Mouse (Mus musculus) heart, embryonic 13.5 days (tissue): ENCODE measurements around the gene Pard3b. TPM values are rescaled to one million over a fixed set of nuclear protein-coding genes. Genes with fewer than 3 reads are reported as not detected.

Source experiments
- ATAC-seq: fragments of 200-750 bp; cut with Nextera tagmentation; 2 replicates; pipeline ENCODE4 v1.8.0; 2017; ENCODE audit warnings: moderate TSS enrichment; ENCODE audit not compliant: insufficient number of reproducible peaks, low FRiP score, low TSS enrichment; ENCODE audit errors: extremely low read depth
- H3K27ac ChIP-seq: fragments of 300-500 bp; sonication (generic); replicated peaks from 2 replicates; pipeline ENCODE4 v1.5.1; 2015; ENCODE audit warnings: moderate library complexity, mild to moderate bottlenecking, inconsistent platforms
- H3K27me3 ChIP-seq: fragments of 300-500 bp; sonication (generic); replicated peaks from 2 replicates; pipeline ENCODE4 v1.6.1; 2015; ENCODE audit warnings: mild to moderate bottlenecking, inconsistent platforms
- H3K36me3 ChIP-seq: fragments of 300-500 bp; sonication (generic); 2 replicates; pipeline ENCODE4 v1.6.1; 2015; ENCODE audit warnings: mild to moderate bottlenecking, inconsistent platforms
- H3K4me1 ChIP-seq: fragments of 300-500 bp; sonication (generic); 2 replicates; pipeline ENCODE4 v1.6.1; 2015; ENCODE audit warnings: inconsistent platforms
- H3K4me2 ChIP-seq: fragments of 300-500 bp; sonication (generic); 2 replicates; pipeline ENCODE4 v1.6.1; 2015; ENCODE audit warnings: inconsistent platforms, mild to moderate bottlenecking, moderate library complexity
- H3K4me3 ChIP-seq: fragments of 300-500 bp; sonication (generic); 2 replicates; pipeline ENCODE4 v1.5.1; 2015; ENCODE audit warnings: moderate library complexity, mild to moderate bottlenecking, inconsistent platforms
- H3K9ac ChIP-seq: fragments of 300-500 bp; sonication (generic); 2 replicates; pipeline ENCODE4 v1.6.1; 2015; ENCODE audit warnings: inconsistent platforms, mild to moderate bottlenecking, moderate library complexity
- H3K9me3 ChIP-seq: fragments of 300-500 bp; sonication (generic); 2 replicates; pipeline ENCODE4 v1.6.1; 2016; ENCODE audit warnings: inconsistent platforms
- WGBS: fragments of 180-500 bp; shearing (Covaris S2); methylation state at CpG from one replicate; pipeline ENCODE4 v1.1.7; 2015; ENCODE audit warnings: mixed read lengths; 5-methylcytosine and 5-hydroxymethylcytosine counted together
- polyA plus RNA-seq: library from polyadenylated mRNA; unstranded; fragments of >200 nt; fragmentation: Nextera tagmentation; extraction: Ambion mirVana; gene quantifications from 2 replicates; pipeline ENCODE4 v1.2.1, GENCODE M21; 2015

Pard3b gene
- polyA plus RNA-seq, 1 experiment from 2014 or later: 11.8 TPM

- Histone ChIP-seq H3K27ac (no peak overlapping the region), H3K4me3 (no peak overlapping the region), H3K4me2 (no peak overlapping the region), H3K27me3 (no peaks in the 10 kb centered on the region), H3K36me3 (no peaks in the 10 kb centered on the region), H3K9me3 (no peaks in the 10 kb centered on the region), H3K4me1 (peaks cover 6% of the 10 kb centered on the region), H3K9ac (no peak overlapping the region)
- ATAC-seq: no peak
- 78% methylated on average over 4 of the region's 4 CpGs for WGBS
These were observed 871.9 kb downstream of the Pard3b start for GRCm38 (mm10) chr1:62510501-62510900.

GRCm38 (mm10) chr1:62511681-62512080 is 873.1 kb downstream of the Pard3b start:
- no peak overlapping the region for H3K9ac ChIP-seq
- peaks cover 14% of the 10 kb centered on the region for H3K4me1 ChIP-seq
- H3K27me3 ChIP-seq: no peaks in the 10 kb centered on the region
- no peaks in the 10 kb centered on the region for H3K36me3 ChIP-seq
- no peaks in the 10 kb centered on the region for H3K9me3 ChIP-seq
- no peak overlapping the region for H3K4me3 ChIP-seq
- no peak overlapping the region for H3K4me2 ChIP-seq
- no peak overlapping the region for H3K27ac ChIP-seq
- WGBS: 81% methylated on average over 3 of the region's 3 CpGs
- no peak for ATAC-seq

- WGBS: 78% methylated on average over 2 of the region's 2 CpGs
- peaks cover 31% of the 10 kb centered on the region for H3K4me1 ChIP-seq
These were observed 880.1 kb downstream of the Pard3b start for GRCm38 (mm10) chr1:62518621-62519213.

GRCm38 (mm10) chr1:62521368-62521767 is 882.7 kb downstream of the Pard3b start:
- Histone ChIP-seq H3K9me3 (no peaks in the 10 kb centered on the region), H3K36me3 (no peaks in the 10 kb centered on the region), H3K4me1 (peaks cover 26% of the 10 kb centered on the region), H3K4me3 (no peak overlapping the region), H3K27me3 (no peaks in the 10 kb centered on the region), H3K9ac (no peak overlapping the region), H3K4me2 (no peak overlapping the region), H3K27ac (no peak overlapping the region)
- 72% methylated on average over 7 of the region's 7 CpGs for WGBS
- no peak for ATAC-seq

More at GRCm38 (mm10) chr1:62518621-62519213, 880.1 kb downstream of the Pard3b start:
- Histone ChIP-seq H3K36me3 (no peaks in the 10 kb centered on the region), H3K9me3 (no peaks in the 10 kb centered on the region), H3K27me3 (no peaks in the 10 kb centered on the region), H3K9ac (no peak overlapping the region), H3K27ac (no peak overlapping the region), H3K4me2 (no peak overlapping the region), H3K4me3 (no peak overlapping the region)
- ATAC-seq: no peak

GRCm38 (mm10) chr1:62522761-62523160 is 884.1 kb downstream of the Pard3b start:
- no peaks in the 10 kb centered on the region for H3K36me3 ChIP-seq
- 70% methylated on average over 2 of the region's 2 CpGs for WGBS
- no peak overlapping the region for H3K27ac ChIP-seq
- H3K4me2 ChIP-seq: no peak overlapping the region
- no peak overlapping the region for H3K4me3 ChIP-seq
- no peaks in the 10 kb centered on the region for H3K9me3 ChIP-seq
- ATAC-seq: no peak
- H3K4me1 ChIP-seq: peaks cover 14% of the 10 kb centered on the region; the same call in 1 of the 2 replicates
- no peak overlapping the region for H3K9ac ChIP-seq
- H3K27me3 ChIP-seq: no peaks in the 10 kb centered on the region

GRCm38 (mm10) chr1:62527788-62528187 is 889.2 kb downstream of the Pard3b start:
- no peak overlapping the region; the same call in 1 of the 2 replicates for H3K9ac ChIP-seq

GRCm38 (mm10) chr1:62529941-62530340 is 891.3 kb downstream of the Pard3b start:
- Histone ChIP-seq H3K36me3 (no peaks in the 10 kb centered on the region), H3K4me1 (no peaks in the 10 kb centered on the region), H3K27ac (no peak overlapping the region), H3K9ac (no peak overlapping the region), H3K4me3 (no peak overlapping the region), H3K4me2 (no peak overlapping the region), H3K27me3 (no peaks in the 10 kb centered on the region), H3K9me3 (no peaks in the 10 kb centered on the region)
- ATAC-seq: no peak
- WGBS: 84% methylated on average over 8 of the region's 8 CpGs

More at GRCm38 (mm10) chr1:62527788-62528187, 889.2 kb downstream of the Pard3b start:
- Histone ChIP-seq H3K9me3 (no peaks in the 10 kb centered on the region), H3K27me3 (no peaks in the 10 kb centered on the region), H3K4me1 (no peaks in the 10 kb centered on the region), H3K27ac (no peak overlapping the region), H3K4me2 (no peak overlapping the region), H3K4me3 (no peak overlapping the region), H3K36me3 (no peaks in the 10 kb centered on the region)
- WGBS: 49% methylated on average over 7 of the region's 7 CpGs
- ATAC-seq: no peak

GRCm38 (mm10) chr1:62532426-62533126 is 894.0 kb downstream of the Pard3b start:
- Histone ChIP-seq H3K4me3 (no peak overlapping the region), H3K9me3 (no peaks in the 10 kb centered on the region), H3K4me1 (no peaks in the 10 kb centered on the region), H3K4me2 (no peak overlapping the region), H3K27ac (no peak overlapping the region), H3K27me3 (no peaks in the 10 kb centered on the region), H3K9ac (no peak overlapping the region), H3K36me3 (no peaks in the 10 kb centered on the region)
- WGBS: 82% methylated on average over 10 of the region's 10 CpGs
- no peak for ATAC-seq

GRCm38 (mm10) chr1:62548953-62549352 is 910.3 kb downstream of the Pard3b start:
- peaks cover 9% of the 10 kb centered on the region for H3K4me1 ChIP-seq
- H3K36me3 ChIP-seq: no peaks in the 10 kb centered on the region
- no peaks in the 10 kb centered on the region for H3K9me3 ChIP-seq
- no peak overlapping the region for H3K4me2 ChIP-seq
- no peak overlapping the region for H3K27ac ChIP-seq
- no peak for ATAC-seq
- H3K4me3 ChIP-seq: no peak overlapping the region
- WGBS: 63% methylated on average over 4 of the region's 4 CpGs
- H3K9ac ChIP-seq: no peak overlapping the region
- no peaks in the 10 kb centered on the region for H3K27me3 ChIP-seq

- Histone ChIP-seq H3K4me1 (peaks cover 9% of the 10 kb centered on the region), H3K27ac (no peak overlapping the region), H3K27me3 (no peaks in the 10 kb centered on the region), H3K4me2 (no peak overlapping the region), H3K9ac (no peak overlapping the region), H3K9me3 (no peaks in the 10 kb centered on the region), H3K36me3 (no peaks in the 10 kb centered on the region), H3K4me3 (no peak overlapping the region)
- 64% methylated on average over 2 of the region's 2 CpGs for WGBS
- ATAC-seq: no peak
These were observed 911.9 kb downstream of the Pard3b start for GRCm38 (mm10) chr1:62550546-62550945.

GRCm38 (mm10) chr1:62551516-62551915 is 912.9 kb downstream of the Pard3b start:
- H3K4me2 ChIP-seq: no peak overlapping the region
- H3K9ac ChIP-seq: no peak overlapping the region
- H3K4me3 ChIP-seq: no peak overlapping the region
- H3K27me3 ChIP-seq: no peaks in the 10 kb centered on the region
- ATAC-seq: no peak
- 79% methylated on average over 6 of the region's 6 CpGs for WGBS
- no peak overlapping the region for H3K27ac ChIP-seq
- no peaks in the 10 kb centered on the region for H3K36me3 ChIP-seq
- H3K9me3 ChIP-seq: no peaks in the 10 kb centered on the region
- peaks cover 7% of the 10 kb centered on the region for H3K4me1 ChIP-seq

GRCm38 (mm10) chr1:62555838-62556237 is 917.2 kb downstream of the Pard3b start:
- H3K27ac ChIP-seq: no peak overlapping the region
- 43% methylated on average over 1 of the region's 1 CpGs for WGBS
- no peak overlapping the region for H3K9ac ChIP-seq
- no peaks in the 10 kb centered on the region for H3K36me3 ChIP-seq
- no peaks in the 10 kb centered on the region for H3K4me1 ChIP-seq
- no peak overlapping the region for H3K4me2 ChIP-seq
- no peaks in the 10 kb centered on the region for H3K9me3 ChIP-seq
- H3K4me3 ChIP-seq: no peak overlapping the region
- no peaks in the 10 kb centered on the region for H3K27me3 ChIP-seq
- no peak for ATAC-seq
